In genomic region chr5:108461082-108462065, GRCm38 (mm10) we compare ENCODE assay signal across 8 mouse cellular contexts. TPM values are rescaled to one million over a fixed set of nuclear protein-coding genes. Genes with fewer than 3 reads are reported as not detected.
DNase-seq lines count a peak whose midpoint lies in the region; ATAC-seq lines count a peak whose summit lies in the region.

Gene Pcgf3, plus strand, starts transcription at chr5:108461232.

- peak within 1 kb of the TSS; percentile 97 for H3K4me2 ChIP-seq in heart, embryonic 14.5 days (ENCODE audit: low read length)
- peak within 1 kb of the TSS; percentile 96 for H3K4me2 ChIP-seq in liver, embryonic 13.5 days
- peak within 1 kb of the TSS; percentile 99 for H3K4me2 ChIP-seq in stomach, embryonic 16.5 days (ENCODE audit: low read depth, low read length)

- no peaks in the 10 kb centered on the region for H3K9me3 ChIP-seq in heart, embryonic 14.5 days (ENCODE audit: control insufficient read depth, low read length)
- no peaks in the 10 kb centered on the region for H3K9me3 ChIP-seq in liver, embryonic 13.5 days (replicated peaks)
- no peaks in the 10 kb centered on the region for H3K9me3 ChIP-seq in stomach, embryonic 16.5 days (replicated peaks; ENCODE audit: control insufficient read depth, low read length)

- peaks cover 16 to 39% of the 10 kb centered on the region in 2 experiments for H3K4me1 ChIP-seq in heart, embryonic 14.5 days (ENCODE audit: control insufficient read depth in 2 of 2, insufficient read depth in 2 of 2, low read length in 2 of 2)
- H3K4me1 ChIP-seq in liver, embryonic 13.5 days (replicated peaks) = peaks cover 60% of the 10 kb centered on the region
- H3K4me1 ChIP-seq in stomach, embryonic 16.5 days (ENCODE audit: control insufficient read depth, insufficient read depth, low read length) = peaks cover 29% of the 10 kb centered on the region

- ATAC-seq in erythroid progenitor cell, adult 5-6 weeks (replicated peaks; ENCODE audit: low FRiP score, poor library complexity, severe bottlenecking) = peak; percentile 93
- ATAC-seq in heart, embryonic 14.5 days (ENCODE audit: insufficient number of reproducible peaks, insufficient read depth, low FRiP score, low read depth) = peak; percentile 96
- peak; percentile 94 for ATAC-seq in liver, embryonic 13.5 days (ENCODE audit: low read depth)
- ATAC-seq in stomach, embryonic 16.5 days (ENCODE audit: insufficient read depth, low FRiP score) = peak; percentile 98

- peak within 1 kb of the TSS; percentile 98 for H3K9ac ChIP-seq in heart, embryonic 14.5 days (ENCODE audit: low read length)
- H3K9ac ChIP-seq in liver, embryonic 13.5 days = peak within 1 kb of the TSS; percentile 92
- H3K9ac ChIP-seq in stomach, embryonic 16.5 days (ENCODE audit: low read length) = peak within 1 kb of the TSS; percentile 99

- H3K4me3 ChIP-seq in heart, embryonic 14.5 days (ENCODE audit: control insufficient read depth in 1 of 2, insufficient read depth in 1 of 2, low read depth in 1 of 2, low read length in 2 of 2) = peak within 1 kb of the TSS; percentile 63 to 97
- peak within 1 kb of the TSS; percentile 78 for H3K4me3 ChIP-seq in liver, embryonic 13.5 days (replicated peaks)
- H3K4me3 ChIP-seq in stomach, embryonic 16.5 days (replicated peaks; ENCODE audit: low read length) = peak within 1 kb of the TSS; percentile 100

- no peaks in the 10 kb centered on the region for H3K27me3 ChIP-seq in heart, embryonic 14.5 days (ENCODE audit: control insufficient read depth, insufficient read depth, low read length)
- peaks cover 13% of the 10 kb centered on the region; the same call in 1 of the 2 replicates for H3K27me3 ChIP-seq in liver, embryonic 13.5 days
- H3K27me3 ChIP-seq in stomach, embryonic 16.5 days (ENCODE audit: control insufficient read depth, insufficient read depth, low read length) = no peaks in the 10 kb centered on the region

- peak; percentile 97 for DNase-seq in CD4-positive helper T cell, adult 2 months (ENCODE audit: low read depth, low spot score)
- peak; percentile 90 for DNase-seq in brain, embryonic 18.5 days (ENCODE audit: low read depth, low spot score)
- DNase-seq in kidney, postnatal 14 days = peak; percentile 99
- peak; percentile 99 for DNase-seq in liver, embryonic 13.5 days
- peak; percentile 96 for DNase-seq in neural tube, embryonic 10.5 days (ENCODE audit: extremely low spot score, low spot score)

- WGBS in heart, embryonic 14.5 days = under 1% methylated on average over 52 of the region's 62 CpGs
- 1% methylated on average over 60 of the region's 62 CpGs for WGBS in liver, embryonic 13.5 days (ENCODE audit: insufficient replicate concordance)
- WGBS in stomach, embryonic 16.5 days = under 1% methylated on average over 58 of the region's 62 CpGs

- no peaks in the 10 kb centered on the region for H3K36me3 ChIP-seq in heart, embryonic 14.5 days (ENCODE audit: control insufficient read depth, insufficient read depth, low read length)
- no peaks in the 10 kb centered on the region for H3K36me3 ChIP-seq in liver, embryonic 13.5 days
- no peaks in the 10 kb centered on the region for H3K36me3 ChIP-seq in stomach, embryonic 16.5 days (ENCODE audit: control insufficient read depth, insufficient read depth, low read length)

- H3K27ac ChIP-seq in heart, embryonic 14.5 days (replicated peaks in 1 of 2; ENCODE audit: control insufficient read depth in 1 of 2, insufficient read depth in 1 of 2, low read depth in 2 of 2, low read length in 2 of 2) = peak within 1 kb of the TSS; percentile 23 to 82
- H3K27ac ChIP-seq in liver, embryonic 13.5 days = peak within 1 kb of the TSS; percentile 91
- H3K27ac ChIP-seq in stomach, embryonic 16.5 days (ENCODE audit: low read length) = peak within 1 kb of the TSS; percentile 80

RNA-seq across cellular contexts. Expression of gene Pcgf3, which starts in this region (rescaled TPM):
- 17.2 and 21.3 TPM in 2 replicates for total RNA-seq in erythroid progenitor cell, adult 5-6 weeks (2015; ENCODE audit: low replicate concordance)
- total RNA-seq in erythroid progenitor cell, adult 5-6 weeks (2017; ENCODE audit: low replicate concordance) = 9.0 and 10.4 TPM in 2 replicates
- 24.3 and 26.8 TPM in 2 replicates for polyA plus RNA-seq in heart, embryonic 14.5 days (2014; fragmentation: Nextera tagmentation; extraction: Ambion mirVana)
- polyA plus RNA-seq in liver, embryonic 13.5 days (2015; fragmentation: Nextera tagmentation; extraction: Ambion mirVana) = 5.7 and 7.8 TPM in 2 replicates
- 16.2 and 19.1 TPM in 2 replicates for polyA plus RNA-seq in stomach, embryonic 16.5 days (2015; fragmentation: Nextera tagmentation; extraction: Ambion mirVana)

Comparison
In these comparisons a context has a peak if more than half of its experiments do, and no peak if none do; other contexts are left out.
1. Peak in every context shown above with its lines: DNase-seq, ATAC-seq, H3K4me3 ChIP-seq and H3K27ac ChIP-seq.